Mouse (Mus musculus): Measurements from ENCODE around the gene Necab3.

Gene Necab3

DNA sequence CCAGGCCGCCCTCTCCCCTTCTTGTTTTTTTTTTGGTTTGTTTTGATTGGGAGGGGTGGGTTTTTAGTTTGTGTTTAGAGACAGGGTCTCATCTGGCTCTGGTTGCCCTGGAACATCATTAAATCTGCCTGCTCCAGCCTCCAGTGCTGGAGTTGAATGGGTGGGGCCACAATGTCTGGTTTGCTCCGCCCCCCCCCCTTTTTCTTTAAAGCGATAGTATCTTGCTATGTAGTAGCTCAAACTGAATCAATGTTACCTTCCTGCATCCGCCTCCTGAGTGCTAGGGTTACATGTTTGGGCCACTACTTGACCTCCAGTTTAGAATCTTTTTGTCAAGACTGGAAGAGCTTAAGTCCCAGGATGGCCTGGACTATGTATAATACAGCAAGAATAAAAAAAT lies 12.6 kb upstream of the Necab3 start:
- no peak for DNase-seq

DNA sequence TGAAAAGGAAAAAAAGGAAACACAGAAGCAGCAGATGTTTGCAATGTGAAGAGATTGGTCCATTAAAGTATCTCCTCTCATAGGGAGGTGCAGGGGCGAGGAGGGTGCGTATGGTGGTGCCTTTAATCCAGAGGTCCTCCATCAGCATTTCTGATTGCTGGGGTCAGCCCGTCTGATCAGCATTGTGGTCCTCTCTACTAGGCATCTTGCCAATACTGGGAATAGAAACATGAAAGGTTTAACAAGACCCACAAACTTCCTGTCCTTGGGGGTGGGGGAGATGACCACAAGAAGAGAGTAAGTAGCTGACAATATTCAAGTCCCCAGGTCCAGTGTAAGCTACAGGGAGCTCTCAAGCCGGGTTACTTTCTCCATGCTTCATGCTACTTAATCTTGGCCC lies 12.0 kb upstream of the Necab3 start:
- no peak for DNase-seq

DNA sequence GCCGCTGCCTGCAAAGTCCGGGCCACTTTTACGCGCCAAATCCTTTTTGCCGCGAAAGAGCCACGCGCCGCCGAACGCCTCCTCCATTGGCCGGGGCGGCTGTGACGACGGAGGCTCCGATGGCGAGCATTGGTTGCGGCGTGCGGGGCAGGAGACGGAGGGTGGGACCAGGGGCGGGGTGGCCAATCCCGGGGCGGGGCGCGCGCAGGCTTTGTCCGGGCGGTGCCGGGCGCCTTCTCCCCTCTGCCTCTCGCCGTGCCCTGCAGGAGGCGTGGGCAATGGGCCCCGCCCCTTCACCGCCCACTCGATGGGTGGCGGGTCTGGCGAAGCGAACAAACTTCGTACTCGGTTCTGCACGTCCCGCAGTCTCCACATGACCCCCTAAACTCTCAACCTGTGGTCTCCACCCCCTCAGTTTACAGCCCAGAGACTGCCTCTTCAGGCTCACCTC lies 11.2 kb upstream of the Necab3 start, which contains the start of gene E2f1:
TSS of gene E2f1 (minus strand) at position 57 of the 451 bp plus-strand sequence.
- DNase-seq = peak; percentile 96

DNA sequence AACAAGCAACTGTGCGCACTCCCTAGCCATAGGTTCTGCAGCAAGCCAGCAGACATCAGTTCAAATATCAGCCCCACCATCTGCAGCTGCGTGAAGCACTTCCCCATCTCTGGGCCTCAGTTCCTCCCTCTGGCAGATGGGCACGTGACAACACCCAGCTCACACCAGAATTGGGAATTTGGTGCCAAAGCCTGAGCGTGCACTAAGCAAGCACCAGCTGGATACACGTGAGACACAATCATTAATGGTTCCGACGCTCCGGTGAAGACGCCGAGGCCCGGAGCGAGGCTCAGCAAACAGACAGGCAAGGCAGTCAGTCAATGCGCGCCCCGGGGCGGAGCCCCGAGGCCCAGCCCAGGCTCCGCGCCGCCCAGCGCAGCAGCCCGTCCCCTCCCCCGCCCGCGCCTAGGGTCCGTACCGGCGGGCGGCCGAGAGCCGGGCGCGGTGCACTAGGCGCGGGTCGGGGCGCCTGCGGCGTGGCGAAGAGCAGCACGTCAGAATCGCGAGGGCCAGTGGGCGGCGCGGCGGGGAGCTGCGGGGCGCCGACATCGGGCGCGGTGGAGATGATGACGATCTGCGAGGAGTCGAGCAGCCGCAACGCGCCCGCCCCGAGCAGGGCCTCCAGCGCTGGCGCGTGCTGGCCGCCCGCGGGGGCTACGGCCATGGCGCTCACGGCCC lies 10.5 kb upstream of the Necab3 start:
- DNase-seq = peak; percentile 63

DNA sequence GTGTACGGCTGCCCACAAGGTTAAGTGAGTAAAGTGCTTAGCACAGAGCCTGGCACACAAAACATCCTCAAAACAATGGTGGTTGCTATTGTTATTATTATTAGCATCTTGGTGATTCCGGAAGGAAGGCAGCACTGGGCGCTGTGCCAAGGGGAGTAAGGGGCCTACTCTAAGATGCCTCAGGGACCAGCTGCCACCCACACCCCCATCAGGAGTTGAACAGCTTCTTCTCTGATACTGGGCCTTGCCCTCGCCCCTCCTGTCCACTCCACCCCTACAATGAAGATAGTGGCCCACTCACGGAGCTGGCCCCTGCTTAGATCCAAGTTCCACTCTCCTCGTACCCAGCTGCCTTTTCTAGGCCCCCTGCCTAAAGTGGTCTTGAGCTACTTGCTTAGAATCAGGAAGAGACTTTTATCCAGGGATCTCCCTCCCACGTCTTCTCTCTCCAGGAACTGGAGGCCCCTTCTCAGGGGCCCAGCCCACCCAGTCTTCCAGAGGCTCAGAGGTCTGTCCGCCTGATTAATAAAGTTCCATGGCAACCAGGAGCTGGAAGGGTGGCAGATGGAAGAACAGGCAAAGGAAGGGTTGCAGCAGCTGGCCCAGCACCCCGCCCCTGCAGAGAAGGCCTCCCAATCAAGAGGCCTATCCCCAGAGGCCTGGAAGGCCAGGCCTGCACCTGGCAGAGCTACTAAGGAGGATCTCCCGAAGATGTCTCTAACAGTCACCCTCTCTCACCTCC lies 9.8 kb upstream of the Necab3 start:
- peak; percentile 43 for DNase-seq

DNA sequence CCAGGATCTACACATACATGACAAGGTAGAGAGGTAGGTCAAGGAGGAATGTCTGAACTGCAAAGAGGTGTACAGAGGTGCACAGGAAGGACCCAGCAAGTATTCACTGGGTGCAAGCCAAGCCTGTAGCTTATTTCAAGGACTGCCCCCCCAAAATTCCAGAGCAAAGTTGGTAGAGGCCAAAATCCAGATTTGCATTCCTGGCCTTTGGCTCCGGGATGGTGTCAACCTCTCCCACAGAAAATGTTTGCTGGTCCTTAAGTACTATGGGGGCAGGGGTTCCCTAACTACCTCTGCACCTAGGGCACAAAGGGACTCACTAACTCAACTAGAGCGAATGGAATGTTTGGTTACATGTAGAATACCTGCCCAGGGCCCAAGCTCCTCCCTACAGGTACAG lies 9.1 kb upstream of the Necab3 start:
- peak; percentile 61 for DNase-seq

DNA sequence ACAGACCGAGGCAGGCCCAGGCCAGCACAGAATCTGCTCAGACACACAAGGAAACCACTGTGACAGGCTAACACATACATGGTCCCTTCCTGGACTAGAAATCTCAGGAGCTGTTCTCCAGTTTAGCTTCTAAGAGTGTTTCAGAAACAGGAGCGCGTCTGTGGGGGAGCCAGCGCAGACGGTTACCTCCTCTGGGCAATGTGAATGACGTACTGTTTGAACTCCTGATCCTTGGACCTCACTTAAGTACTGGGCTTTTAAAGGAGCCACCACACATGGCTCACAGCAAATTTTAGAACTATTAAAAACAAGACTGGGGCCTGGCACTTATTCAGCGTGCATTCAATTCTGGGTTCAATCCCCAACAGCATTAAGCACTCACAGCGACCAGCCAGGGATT lies 8.0 kb upstream of the Necab3 start:
- DNase-seq = no peak

DNA sequence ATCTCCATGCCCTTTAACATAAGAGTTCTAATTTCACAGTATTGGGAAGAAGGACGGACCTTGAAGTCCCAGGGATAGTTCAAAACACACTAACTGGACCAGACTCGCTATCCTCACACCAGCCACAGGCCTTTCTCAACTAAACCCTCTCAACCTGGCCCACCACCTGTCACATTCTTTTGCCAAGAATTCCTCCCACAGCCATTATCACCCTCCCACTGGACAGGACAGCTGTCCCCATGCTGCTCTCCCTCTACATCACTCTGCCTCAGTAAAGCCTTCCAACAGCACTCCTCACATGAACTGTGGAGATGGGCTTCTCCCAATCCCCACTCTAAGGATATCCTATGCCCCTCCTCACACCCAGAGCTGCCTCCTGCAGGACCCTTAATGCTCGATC lies 6.9 kb upstream of the Necab3 start:
- no peak for DNase-seq

DNA sequence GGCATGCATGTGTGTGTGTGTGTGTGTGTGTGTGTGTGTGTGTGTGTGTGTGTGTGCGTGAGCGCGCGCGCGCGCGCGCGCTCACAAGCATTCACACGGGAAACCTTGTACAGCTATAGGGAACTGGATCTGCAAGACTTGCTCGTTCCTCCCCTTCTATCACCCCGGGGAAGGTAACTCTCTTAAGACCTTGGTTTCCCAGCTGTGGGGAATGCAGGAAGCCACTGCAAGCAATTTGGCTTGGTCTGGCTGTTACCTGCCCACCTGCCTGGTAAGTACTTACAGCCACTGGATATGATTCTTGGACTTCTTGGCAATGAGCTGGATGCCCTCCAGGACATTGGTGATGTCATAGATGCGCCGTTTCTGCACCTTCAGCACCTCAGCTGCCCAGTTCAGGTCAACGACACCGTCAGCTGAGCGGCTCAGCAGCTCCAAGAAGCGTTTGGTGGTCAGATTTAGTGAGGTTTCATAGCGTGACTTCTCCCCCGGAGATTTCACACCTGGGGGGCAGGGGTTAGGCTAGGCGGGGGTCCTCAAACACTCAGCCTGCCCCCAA lies 5.0 kb upstream of the Necab3 start:
- no peak for DNase-seq

DNA sequence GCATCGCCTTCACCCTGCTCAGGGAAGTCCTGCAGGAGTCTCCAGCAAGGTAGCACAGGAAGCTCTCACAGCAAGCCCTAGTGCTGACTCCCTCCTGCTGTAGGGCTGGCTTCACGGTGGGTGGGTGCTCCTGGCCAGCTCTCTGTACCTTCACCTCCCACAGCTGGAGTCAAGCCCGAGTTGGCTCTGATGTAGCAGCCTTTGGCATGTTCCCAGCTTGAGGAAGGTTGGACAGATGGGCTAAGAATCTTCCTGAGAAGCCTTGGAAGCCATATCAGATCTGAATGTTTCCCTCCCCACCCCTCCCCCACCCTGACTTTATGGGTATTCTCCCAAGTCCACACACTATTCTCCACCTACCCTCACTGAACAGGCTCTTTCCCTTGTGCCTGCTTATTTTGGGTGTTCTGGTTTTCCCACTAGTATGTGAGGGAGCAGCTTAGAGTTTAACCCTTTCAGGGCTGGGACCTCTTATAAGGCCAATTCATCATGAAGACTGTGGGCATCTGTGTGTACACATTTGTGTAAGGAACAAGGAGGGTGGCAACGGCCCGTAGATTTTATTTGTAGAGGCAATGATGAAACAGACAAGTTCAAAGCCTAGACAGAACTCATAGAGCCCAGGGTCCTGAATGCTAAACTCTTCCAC lies 1.4 kb downstream of the Necab3 start:
- DNase-seq = no peak

DNA sequence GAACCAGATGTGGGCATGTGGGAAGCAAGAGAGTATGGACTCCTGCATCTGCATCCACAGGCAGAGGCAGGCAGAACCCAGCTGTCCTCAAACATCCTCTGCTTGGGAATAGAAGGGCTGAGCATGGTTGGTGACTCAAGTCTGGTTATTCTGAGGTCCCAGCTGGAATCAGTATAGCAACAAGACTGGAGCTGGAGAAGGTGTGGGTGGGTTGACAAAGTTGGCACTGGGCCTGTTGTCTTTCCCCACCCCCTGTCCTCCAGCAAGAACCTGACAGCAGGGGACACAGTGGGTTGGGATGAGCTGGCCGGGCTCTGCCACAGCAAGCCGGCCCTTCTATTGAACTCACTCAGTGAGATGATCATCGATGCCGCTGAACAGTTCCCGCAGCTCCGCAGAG lies 3.5 kb downstream of the Necab3 start:
- no peak for DNase-seq

DNA sequence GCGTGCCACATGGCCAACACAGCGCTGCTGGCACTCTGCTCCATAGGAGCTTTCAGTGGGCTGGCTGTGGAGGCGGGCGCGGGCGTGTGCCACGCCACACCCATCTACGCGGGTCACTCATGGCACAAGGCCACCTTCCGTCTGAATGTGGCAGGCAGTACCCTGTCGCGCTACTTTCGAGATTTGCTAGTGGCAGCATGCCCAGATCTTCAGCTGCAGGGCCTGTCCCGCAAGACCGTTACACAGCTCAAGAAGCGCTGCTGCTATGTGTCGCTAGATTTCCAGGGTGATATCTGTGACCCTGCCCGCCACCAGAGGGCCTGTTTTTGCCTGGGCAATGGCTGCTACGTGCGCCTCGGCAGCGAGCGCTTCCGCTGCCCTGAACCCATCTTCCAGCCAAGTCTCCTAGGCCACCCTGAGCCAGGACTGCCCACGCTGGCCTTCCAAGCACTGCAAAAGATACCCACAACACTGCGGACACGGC lies 6.2 kb downstream of the Necab3 start:
- DNase-seq = peak; percentile 85

DNA sequence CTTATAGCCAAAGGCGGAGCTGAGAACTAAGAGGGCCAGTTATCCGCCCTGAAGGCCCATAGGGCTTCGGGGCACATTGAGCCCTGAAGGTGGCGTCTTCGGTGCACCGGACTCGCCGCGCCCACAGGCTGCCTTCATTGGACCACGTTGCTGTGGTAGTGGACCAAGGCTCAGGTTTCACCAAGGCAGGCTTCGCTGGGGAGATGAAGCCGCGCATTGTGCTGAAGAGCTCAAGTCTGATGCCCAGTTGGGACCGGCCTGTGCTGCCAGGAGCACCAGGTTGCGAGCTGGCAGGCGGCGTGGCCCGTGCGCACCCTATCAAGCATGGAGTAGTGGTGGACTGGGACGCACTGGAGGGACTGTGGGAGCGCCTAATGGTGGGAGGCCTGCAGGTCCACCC lies 6.8 kb downstream of the Necab3 start:
- no peak for DNase-seq

DNA sequence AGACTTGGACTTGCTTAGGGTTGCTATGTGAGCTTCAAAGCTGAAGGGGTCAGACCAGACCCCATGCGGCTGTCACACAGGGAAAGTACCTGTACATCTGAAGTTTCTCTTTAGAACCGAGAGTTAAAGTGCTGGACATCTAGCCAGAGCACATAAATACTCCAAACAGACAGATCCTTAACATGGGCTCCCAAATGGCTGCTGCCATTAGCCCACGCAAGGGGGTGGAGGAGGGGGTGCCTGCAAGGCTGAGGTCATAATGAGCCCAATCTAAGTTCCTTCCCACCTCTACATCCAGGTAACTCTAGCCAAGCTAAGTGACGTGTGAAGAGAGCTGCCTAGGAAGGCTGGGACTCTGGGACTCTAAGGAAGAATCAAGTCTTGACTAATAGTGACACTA lies 7.2 kb downstream of the Necab3 start, which contains the start of gene Actl10:
TSS of gene Actl10 (plus strand) at position 301 of the 400 bp plus-strand sequence.
- no peak for DNase-seq

DNA sequence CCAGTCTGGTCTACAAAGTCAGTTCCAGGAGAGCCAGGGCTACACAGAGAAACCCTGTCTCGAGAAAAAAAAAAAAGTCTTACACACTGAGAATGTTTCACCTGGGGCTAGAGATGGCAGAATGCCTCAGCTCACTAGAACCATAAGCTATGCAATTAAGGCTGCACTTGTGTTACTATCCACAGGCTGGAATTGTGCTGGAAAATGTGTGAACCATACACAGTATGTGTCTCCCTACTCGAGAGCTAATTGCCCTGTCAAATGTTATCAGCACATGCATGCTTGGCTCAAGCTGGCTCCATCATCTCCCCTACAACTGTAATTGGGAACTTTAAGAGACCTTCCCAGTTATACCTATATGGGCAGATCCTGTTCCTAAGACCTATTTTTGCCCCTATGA lies 7.8 kb downstream of the Necab3 start:
- DNase-seq = no peak

DNA sequence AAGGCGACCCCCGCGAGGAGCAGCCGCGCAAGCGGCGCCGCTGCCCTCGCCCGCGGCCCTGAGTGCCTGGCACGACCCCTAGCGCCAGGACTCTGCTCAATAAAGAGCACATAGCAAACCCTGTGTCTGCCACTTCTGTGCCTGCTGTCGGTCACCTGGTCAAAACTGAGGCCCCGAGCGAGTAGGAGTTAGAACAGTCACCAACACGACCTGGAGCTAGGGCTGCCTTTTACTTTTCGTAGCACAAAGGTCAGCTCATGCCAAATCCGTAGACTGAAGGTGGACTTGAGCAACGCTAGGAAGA lies 8.9 kb downstream of the Necab3 start:
- DNase-seq = no peak

DNA sequence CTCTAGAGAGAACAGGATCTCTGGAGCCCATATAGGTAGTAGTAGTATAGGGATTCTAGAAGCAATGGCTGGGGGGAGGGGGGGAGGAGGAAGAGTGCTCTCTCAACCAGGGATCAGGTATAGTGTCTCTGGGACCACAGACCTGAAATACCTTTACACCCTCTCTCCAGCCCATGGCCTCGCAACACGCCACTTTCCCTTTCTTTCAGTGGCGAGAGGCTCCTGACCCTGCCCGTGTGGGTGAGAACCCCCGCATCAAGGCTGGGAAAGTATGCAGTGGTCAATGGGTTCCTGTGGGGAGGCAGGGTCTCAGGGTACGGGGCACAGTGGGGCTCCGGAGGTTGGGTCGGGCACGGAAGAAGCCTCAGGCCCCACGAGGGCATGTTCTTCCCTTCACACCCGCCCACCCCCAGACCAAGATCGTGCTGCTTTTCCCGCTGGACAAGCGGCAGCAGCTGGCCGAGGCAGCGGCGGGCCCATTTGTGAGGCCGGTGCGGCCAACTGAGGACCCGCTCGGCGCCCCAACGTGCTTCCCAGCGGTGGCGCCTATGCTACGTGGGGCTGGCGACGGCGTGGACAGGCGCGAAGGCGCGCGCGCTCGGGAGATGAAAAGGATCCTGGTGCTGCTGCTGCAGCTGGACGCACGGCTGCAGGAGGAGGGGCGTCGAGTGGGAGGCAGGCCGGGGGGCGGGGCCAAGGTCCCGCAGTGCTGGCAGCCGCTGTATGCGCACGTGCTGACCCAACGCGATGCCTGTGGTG lies 9.4 kb downstream of the Necab3 start:
- DNase-seq = peak; percentile 81

DNA sequence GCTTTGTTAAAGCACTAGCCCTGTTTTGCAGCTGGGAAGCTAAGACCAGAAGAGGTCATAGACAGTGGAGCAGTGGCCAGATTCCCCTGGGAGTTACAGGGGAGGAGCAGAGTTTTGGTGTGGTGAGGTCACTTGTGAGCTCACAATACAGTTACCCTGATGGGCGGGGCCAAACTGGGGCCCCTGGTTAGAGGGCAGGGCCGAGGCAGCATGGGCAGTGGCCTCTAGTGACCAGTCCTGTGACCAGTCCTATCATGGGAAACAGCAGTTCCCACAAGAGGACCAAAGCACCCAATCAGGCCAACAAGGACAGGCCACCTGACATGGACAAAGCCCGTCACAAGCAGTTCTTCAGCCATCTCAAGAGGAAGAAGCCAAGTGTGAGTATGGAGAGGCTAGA lies 10.0 kb downstream of the Necab3 start:
- peak; percentile 54 for DNase-seq

DNA sequence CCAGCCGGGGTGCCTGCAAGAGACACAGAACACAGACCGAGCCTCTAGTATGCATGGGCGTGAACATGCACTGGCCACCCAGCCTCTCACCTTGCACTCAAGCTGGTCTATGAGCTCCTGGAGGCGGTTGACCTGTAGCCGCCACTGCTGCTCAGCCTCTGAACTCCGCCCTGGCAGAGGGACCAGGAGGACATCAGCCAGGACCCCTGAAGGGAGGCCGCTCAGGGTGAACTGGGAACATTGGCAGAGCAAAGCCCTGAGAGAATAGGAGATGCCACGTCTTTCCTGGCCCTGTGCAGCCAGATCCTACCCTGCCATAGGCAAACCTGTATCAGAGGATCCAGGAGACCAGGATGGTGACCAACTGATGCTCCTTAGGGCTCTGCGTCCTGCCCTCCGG lies 12.0 kb downstream of the Necab3 start, which contains the start of gene 1700003F12Rik:
TSS of gene 1700003F12Rik (plus strand) at position 375 of the 400 bp plus-strand sequence.
- no peak for DNase-seq

DNA sequence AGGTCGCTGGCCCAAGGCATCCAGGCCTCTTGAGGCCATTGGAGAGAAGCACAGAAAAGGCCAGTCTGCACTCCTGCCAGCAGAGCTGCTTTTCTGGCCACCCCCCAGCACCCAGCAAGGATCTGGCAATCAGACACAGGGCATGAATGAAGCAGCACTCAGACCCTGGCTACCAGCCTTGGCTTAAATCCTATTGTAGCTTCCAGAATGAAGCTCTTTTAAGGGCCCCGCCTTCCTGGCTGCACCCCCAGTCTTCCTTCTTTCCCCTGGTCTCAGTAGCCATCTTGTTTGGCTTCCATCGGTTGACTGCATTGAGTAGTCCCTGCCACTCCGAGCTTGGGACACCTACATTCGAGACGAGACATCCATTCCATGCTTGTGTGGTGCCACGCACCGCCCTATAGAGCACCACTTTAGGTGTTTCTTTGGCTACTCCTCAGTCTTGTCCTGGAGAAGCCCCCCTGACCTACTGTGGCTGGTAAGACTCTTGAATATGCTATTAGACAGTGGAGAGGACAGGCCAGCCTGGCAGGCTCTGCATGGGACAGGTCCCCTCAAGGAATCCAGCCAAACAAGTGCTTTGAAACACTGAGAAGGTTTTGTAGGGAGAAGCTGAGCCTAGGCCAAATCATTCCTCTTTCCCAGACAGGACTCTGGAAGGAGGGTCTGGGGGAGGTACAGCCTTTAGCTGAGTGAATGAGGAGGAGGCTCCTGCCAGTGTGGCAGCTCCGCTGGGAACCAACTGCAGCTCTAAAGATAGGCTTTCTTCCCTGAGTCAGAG lies 14.9 kb downstream of the Necab3 start:
- peak; percentile 58 for DNase-seq

DNA sequence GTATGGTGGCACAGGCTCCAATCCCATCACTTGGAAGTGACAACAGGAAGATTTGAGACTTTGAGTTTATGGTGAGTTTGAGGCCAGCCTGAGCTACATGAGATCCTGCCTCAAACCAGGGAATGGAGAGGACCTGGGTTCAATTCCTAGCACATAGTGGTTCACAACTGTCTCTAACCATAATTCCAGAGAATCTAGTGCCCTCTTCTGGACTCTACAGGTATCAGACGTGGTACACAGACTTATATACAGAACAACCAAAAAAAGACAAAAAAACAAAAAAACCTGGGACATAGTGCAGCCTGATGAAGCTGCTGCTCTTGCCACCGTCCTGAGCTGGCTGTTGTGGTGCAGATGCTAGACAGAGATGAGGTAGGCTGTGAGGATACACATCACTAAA lies 17.1 kb downstream of the Necab3 start:
- DNase-seq = no peak

DNA sequence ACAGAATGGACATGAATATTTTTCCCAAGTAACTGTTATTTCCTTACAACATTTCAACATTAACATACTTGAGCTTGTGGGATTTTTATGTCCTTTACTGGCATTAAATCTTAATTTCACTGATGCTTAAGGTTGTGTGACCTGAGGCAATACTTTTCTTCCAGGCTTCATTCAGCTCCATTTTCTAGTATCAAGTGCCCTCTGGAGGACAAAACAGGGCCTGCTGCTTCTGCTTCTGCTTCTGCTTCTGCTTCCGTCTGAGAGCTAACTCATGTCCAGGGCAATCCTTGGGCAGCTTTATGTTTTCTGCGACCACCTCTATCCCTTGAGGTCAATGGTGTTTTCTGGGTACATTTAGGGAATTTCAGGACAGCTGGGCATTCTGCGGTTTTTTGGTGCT lies 19.0 kb downstream of the Necab3 start:
- peak; percentile 68 for DNase-seq
